Mouse (Mus musculus): ENCODE measurements around the gene Rpl3l.

Rpl3l gene

GRCm38 (mm10) chr17:24697985-24698384 lies 29.6 kb upstream of the Rpl3l start:
- H3K4me1 ChIP-seq (replicated peaks; ENCODE audit: low read depth, low read length), result peaks cover 60% of the 10 kb centered on the region
- TF ChIP-seq CTCF (conservative IDR thresholded peaks at IDR 0.05; ENCODE audit: low read length) (no peak), NANOG (IDR thresholded peaks at IDR 0.05; ENCODE audit: borderline replicate concordance, low read length) (no peak), POU5F1 (IDR thresholded peaks at IDR 0.05; ENCODE audit: borderline replicate concordance, low read length) (no peak)
- peaks cover 57% of the 10 kb centered on the region for H3K36me3 ChIP-seq (ENCODE audit: insufficient read depth, low read length)
- no peaks in the 10 kb centered on the region for H3K9me3 ChIP-seq (ENCODE audit: low read length)
- H3K27me3 ChIP-seq (ENCODE audit: insufficient read depth, low read length), result no peaks in the 10 kb centered on the region
- peak overlapping the region; percentile 50 for H3K4me3 ChIP-seq (replicated peaks; ENCODE audit: low read length)

DNA sequence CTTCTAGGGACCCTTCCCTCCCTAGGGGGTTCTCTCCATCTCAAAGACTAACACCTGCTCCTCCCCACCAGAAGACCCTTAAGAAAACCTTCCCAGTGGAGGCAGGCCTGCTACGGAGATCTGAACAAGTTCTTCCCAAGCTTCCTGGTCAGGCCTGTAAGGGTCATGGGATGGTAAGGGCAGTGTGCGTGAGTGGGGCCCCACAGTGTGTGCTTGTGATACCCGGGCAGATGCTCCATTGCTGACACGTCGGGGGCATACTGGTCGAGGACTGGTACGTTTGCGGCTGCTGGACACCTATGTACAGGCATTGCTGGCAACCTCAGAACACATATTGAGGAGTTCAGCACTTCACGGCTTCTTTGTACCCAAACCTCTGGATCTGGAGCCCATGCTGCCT lies 28.9 kb upstream of the Rpl3l start:
- no peak for TF ChIP-seq NANOG (IDR thresholded peaks at IDR 0.05; ENCODE audit: borderline replicate concordance, low read length)
- no peak for TF ChIP-seq CTCF (conservative IDR thresholded peaks at IDR 0.05; ENCODE audit: low read length)
- no peak for TF ChIP-seq POU5F1 (IDR thresholded peaks at IDR 0.05; ENCODE audit: borderline replicate concordance, low read length)
- Histone ChIP-seq H3K4me3 (replicated peaks; ENCODE audit: low read length) (peak overlapping the region; percentile 50), H3K36me3 (ENCODE audit: insufficient read depth, low read length) (peaks cover 57% of the 10 kb centered on the region), H3K27me3 (ENCODE audit: insufficient read depth, low read length) (no peaks in the 10 kb centered on the region), H3K4me1 (replicated peaks; ENCODE audit: low read depth, low read length) (peaks cover 57% of the 10 kb centered on the region), H3K9me3 (ENCODE audit: low read length) (no peaks in the 10 kb centered on the region)

DNA sequence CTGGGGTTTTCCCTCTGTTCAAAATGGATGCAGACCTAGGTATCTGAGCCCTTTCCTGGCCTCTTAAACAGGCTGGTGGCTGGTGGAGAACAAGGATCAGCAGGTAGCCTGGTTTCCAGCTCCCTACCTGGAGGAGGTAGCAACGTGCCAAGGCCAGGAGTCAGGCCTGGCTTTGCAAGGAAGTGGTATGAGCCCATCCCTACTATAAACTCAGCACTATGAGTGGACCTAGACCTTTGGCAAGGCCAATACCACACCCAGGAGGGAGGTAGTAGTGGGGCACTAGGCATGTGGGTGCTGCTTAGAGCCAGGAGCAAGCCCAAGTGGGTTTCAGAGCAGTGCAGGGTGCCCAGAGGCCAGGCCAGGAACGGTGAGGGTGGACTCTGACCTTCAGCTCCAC lies 28.1 kb upstream of the Rpl3l start:
- Histone ChIP-seq H3K9me3 (ENCODE audit: low read length) (no peaks in the 10 kb centered on the region), H3K36me3 (ENCODE audit: insufficient read depth, low read length) (peaks cover 59% of the 10 kb centered on the region), H3K4me1 (replicated peaks; ENCODE audit: low read depth, low read length) (peaks cover 55% of the 10 kb centered on the region), H3K4me3 (replicated peaks; ENCODE audit: low read length) (no peak overlapping the region), H3K27me3 (ENCODE audit: insufficient read depth, low read length) (no peaks in the 10 kb centered on the region)
- no peak for TF ChIP-seq CTCF (conservative IDR thresholded peaks at IDR 0.05; ENCODE audit: low read length)
- TF ChIP-seq NANOG (IDR thresholded peaks at IDR 0.05; ENCODE audit: borderline replicate concordance, low read length), result no peak
- TF ChIP-seq POU5F1 (IDR thresholded peaks at IDR 0.05; ENCODE audit: borderline replicate concordance, low read length), result no peak

DNA sequence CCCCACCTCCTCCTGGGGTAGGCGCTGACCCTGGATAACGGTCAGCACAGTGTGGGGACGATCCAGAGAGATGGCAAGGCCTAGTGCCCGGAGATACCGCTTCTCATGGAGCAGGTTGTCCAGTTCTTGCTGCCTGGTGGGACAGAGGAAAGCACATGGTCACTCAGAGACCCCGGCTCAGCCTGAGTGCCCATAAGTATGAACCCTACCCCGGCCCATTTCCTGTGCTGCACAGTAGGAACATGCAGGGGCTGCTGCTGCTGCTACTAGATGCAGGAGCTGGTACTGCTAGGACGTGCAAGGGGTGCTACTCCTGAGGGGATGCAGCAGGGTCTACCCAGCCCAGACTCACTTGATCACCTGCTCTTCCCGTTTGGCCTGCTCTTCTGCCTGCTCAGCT lies 26.4 kb upstream of the Rpl3l start:
- Histone ChIP-seq H3K4me3 (replicated peaks; ENCODE audit: low read length) (no peak overlapping the region), H3K9me3 (ENCODE audit: low read length) (no peaks in the 10 kb centered on the region), H3K36me3 (ENCODE audit: insufficient read depth, low read length) (peaks cover 72% of the 10 kb centered on the region), H3K4me1 (replicated peaks; ENCODE audit: low read depth, low read length) (peaks cover 66% of the 10 kb centered on the region), H3K27me3 (ENCODE audit: insufficient read depth, low read length) (no peaks in the 10 kb centered on the region)
- no peak for TF ChIP-seq NANOG (IDR thresholded peaks at IDR 0.05; ENCODE audit: borderline replicate concordance, low read length)
- TF ChIP-seq POU5F1 (IDR thresholded peaks at IDR 0.05; ENCODE audit: borderline replicate concordance, low read length), result no peak
- TF ChIP-seq CTCF (conservative IDR thresholded peaks at IDR 0.05; ENCODE audit: low read length), result no peak

DNA sequence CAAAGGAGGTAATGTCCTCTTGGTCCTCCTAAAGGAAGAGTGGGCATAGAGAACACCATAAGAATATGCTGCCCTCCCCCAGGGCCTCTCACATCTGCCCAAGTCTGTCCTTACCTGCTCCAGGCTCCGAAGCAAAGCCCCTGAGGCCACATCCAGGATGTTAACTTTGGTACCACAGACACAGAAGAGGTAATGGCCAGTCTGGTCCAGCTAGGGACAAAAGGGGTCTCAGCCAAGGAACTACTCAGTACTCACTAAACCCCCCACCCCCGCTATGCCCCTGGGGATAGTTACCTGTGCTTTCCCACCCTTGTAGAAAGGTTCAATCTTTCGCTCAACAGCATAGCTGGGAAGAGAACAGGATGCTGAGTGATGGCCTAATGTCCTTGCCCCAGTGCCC lies 21.8 kb upstream of the Rpl3l start:
- TF ChIP-seq POU5F1 (IDR thresholded peaks at IDR 0.05; ENCODE audit: borderline replicate concordance, low read length) (no peak), NANOG (IDR thresholded peaks at IDR 0.05; ENCODE audit: borderline replicate concordance, low read length) (no peak), CTCF (conservative IDR thresholded peaks at IDR 0.05; ENCODE audit: low read length) (no peak)
- H3K36me3 ChIP-seq (ENCODE audit: insufficient read depth, low read length), result peaks cover 52% of the 10 kb centered on the region
- H3K9me3 ChIP-seq (ENCODE audit: low read length), result no peaks in the 10 kb centered on the region
- peaks cover 34% of the 10 kb centered on the region for H3K4me1 ChIP-seq (replicated peaks; ENCODE audit: low read depth, low read length)
- H3K4me3 ChIP-seq (replicated peaks; ENCODE audit: low read length), result peak overlapping the region; percentile 98; the same call in 1 of the 2 replicates
- H3K27me3 ChIP-seq (ENCODE audit: insufficient read depth, low read length), result no peaks in the 10 kb centered on the region

- H3K36me3 ChIP-seq (ENCODE audit: insufficient read depth, low read length), result peaks cover 38% of the 10 kb centered on the region
- peaks cover 34% of the 10 kb centered on the region for H3K4me1 ChIP-seq (replicated peaks; ENCODE audit: low read depth, low read length)
- no peaks in the 10 kb centered on the region for H3K27me3 ChIP-seq (ENCODE audit: insufficient read depth, low read length)
- no peaks in the 10 kb centered on the region for H3K9me3 ChIP-seq (ENCODE audit: low read length)
- TF ChIP-seq CTCF (conservative IDR thresholded peaks at IDR 0.05; ENCODE audit: low read length), result no peak
- TF ChIP-seq POU5F1 (IDR thresholded peaks at IDR 0.05; ENCODE audit: borderline replicate concordance, low read length), result no peak
- TF ChIP-seq NANOG (IDR thresholded peaks at IDR 0.05; ENCODE audit: borderline replicate concordance, low read length), result no peak
- peak within 1 kb of the TSS; percentile 98 for H3K4me3 ChIP-seq (replicated peaks; ENCODE audit: low read length)
Measured at GRCm38 (mm10) chr17:24706982-24707800, 20.4 kb upstream of the Rpl3l start, which contains the start of gene Tbl3. Gene Tbl3 (minus strand): TSS chr17:24707660.

- H3K36me3 ChIP-seq (ENCODE audit: insufficient read depth, low read length), result peaks cover 31% of the 10 kb centered on the region
- no peaks in the 10 kb centered on the region for H3K27me3 ChIP-seq (ENCODE audit: insufficient read depth, low read length)
Measured at GRCm38 (mm10) chr17:24707801-24708425, 19.7 kb upstream of the Rpl3l start.

DNA sequence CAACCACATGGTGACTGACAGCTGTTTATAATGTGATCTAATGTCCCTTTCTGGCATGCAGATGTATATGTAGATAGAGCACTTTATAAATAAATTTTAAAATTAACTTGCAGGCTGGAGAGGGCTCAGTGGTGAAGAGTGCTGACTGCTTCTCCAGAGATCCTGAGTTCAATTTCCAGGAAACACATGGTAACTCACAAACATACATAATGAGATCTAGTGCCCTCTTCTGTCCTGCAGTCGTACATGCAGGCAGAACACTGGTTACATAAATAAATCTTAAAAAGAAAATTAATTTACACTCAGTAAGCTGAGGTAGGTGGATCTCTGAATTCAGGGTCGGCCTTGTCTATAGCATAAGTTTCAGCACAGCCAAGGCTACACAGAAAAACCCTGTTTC lies 19.0 kb upstream of the Rpl3l start:
- no peaks in the 10 kb centered on the region for H3K27me3 ChIP-seq (ENCODE audit: insufficient read depth, low read length)
- H3K4me3 ChIP-seq (replicated peaks; ENCODE audit: low read length), result no peak overlapping the region
- H3K4me1 ChIP-seq (replicated peaks; ENCODE audit: low read depth, low read length), result peaks cover 27% of the 10 kb centered on the region
- no peak for TF ChIP-seq CTCF (conservative IDR thresholded peaks at IDR 0.05; ENCODE audit: low read length)
- TF ChIP-seq POU5F1 (IDR thresholded peaks at IDR 0.05; ENCODE audit: borderline replicate concordance, low read length), result no peak
- TF ChIP-seq NANOG (IDR thresholded peaks at IDR 0.05; ENCODE audit: borderline replicate concordance, low read length), result no peak
- H3K9me3 ChIP-seq (ENCODE audit: low read length), result no peaks in the 10 kb centered on the region
- peaks cover 26% of the 10 kb centered on the region for H3K36me3 ChIP-seq (ENCODE audit: insufficient read depth, low read length)

More at GRCm38 (mm10) chr17:24707801-24708425, 19.7 kb upstream of the Rpl3l start:
- Histone ChIP-seq H3K9me3 (ENCODE audit: low read length) (no peaks in the 10 kb centered on the region), H3K4me3 (replicated peaks; ENCODE audit: low read length) (peak overlapping the region; percentile 98), H3K4me1 (replicated peaks; ENCODE audit: low read depth, low read length) (peaks cover 29% of the 10 kb centered on the region)
- TF ChIP-seq POU5F1 (IDR thresholded peaks at IDR 0.05; ENCODE audit: borderline replicate concordance, low read length) (no peak), NANOG (IDR thresholded peaks at IDR 0.05; ENCODE audit: borderline replicate concordance, low read length) (no peak), CTCF (conservative IDR thresholded peaks at IDR 0.05; ENCODE audit: low read length) (no peak)

All from E14TG2a.4 (cell line).